Mouse (Mus musculus) spleen, postnatal 14 days (tissue): Measurements from ENCODE around the gene Plod2.

Source experiments
- DNase-seq, 2 experiments: peaks; one replicate each; pipeline ENCODE4 v3.0.0; 2021 to 2022; ENCODE audit warnings: low spot score in 2 of 2

Gene Plod2

GRCm38 (mm10) chr9:92541977-92542561 is at the start of gene Plod2:
Gene Plod2 (plus strand): TSS chr9:92542223.
- peak in 1 of 2 experiments; percentile 7 for DNase-seq

DNA sequence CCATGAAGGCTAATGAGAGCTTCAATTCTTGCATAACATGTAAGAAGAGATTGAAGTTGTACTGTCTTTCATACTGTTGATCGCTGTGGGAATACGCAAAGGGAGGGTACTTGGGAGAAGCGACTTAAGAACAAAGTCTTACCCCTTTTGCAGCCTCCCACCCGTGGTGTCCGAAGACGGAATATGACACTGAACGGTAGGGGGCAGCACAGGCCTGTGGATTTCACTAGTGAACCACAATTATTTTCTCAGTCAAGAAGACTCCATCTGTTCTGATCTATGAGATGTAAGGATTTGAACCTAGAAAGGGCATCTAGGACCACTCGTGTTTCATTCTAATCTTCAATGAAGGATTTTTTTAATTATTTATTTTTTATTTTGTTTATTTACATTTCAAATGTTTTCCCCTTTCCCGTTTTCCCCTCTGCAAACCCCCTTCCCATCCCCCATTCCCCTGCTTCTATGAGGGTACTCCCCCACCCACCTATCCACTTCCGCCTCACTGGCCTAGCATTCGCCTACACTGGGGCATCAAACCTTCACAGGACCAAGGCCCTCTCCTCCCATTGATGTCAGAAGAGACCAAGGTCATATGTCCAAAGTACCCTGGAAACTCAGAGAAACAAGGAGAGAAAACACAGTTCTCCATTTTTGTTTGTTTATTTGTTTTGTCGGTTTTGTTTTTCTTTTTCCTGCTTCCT is 42.2 kb upstream of the Plod2 start:
- peak; percentile 38 to 68 for DNase-seq

DNA sequence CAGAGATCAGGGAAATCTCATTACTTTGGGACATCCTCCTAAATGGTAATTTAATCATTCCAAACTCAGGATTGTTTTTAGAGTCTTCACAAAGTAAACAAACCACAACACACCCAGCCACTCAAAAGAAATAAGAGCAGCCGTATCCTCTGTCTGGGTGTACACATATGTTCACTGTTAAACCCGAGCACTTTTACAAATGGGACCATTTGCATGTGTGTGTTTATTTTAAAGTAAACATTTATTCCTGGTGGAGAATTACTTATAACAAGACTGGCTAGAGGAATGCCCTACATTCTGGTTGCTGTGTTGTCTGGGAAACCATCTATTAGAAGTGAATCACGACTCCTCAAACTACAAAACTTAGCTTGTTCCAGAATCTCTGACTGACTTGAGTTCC is 37.8 kb upstream of the Plod2 start:
- DNase-seq: no peak

DNA sequence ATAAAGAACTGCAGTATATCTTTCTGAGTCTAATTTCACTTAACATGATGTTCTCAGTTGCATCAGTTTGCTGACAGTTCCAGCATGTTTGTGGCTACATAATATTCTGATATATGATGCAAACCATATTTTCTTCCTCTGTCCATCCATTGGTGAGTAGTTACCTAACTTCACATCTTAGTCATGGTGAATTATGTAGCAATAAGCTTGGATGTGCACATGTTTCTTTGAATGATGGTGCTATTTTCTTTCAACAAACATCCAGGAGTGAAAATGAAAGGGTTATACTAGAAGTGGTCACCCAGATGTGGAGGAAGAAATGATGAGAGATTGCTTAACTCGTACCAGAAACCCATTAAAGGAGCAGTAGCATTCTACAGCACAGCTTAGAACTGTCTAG is 37.1 kb upstream of the Plod2 start:
- DNase-seq: no peak

DNA sequence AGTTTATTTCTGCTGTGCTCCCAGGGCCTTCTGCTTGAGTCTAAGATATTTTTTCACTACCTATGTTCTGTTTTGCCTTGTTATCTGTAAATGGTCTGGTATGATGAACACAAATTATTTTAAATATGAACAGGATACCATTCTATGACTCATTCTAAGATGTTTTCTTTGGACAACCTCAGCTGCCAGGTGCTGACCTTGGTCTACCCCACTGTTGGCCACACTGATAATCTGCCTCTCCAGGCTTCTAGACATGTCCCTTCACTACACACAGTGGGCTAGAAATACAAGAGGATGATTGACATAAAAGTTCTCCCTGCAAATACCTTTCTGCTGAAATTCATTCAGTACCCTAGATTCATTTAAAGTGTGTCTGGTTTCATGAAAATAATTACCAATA is 30.3 kb upstream of the Plod2 start:
- DNase-seq: no peak

- no peak for DNase-seq
These were observed 25.0 kb upstream of the Plod2 start for GRCm38 (mm10) chr9:92517036-92517435.

- no peak for DNase-seq
These were observed 21.3 kb upstream of the Plod2 start for GRCm38 (mm10) chr9:92520751-92521150.

GRCm38 (mm10) chr9:92524506-92524905 is 17.5 kb upstream of the Plod2 start:
- no peak for DNase-seq

DNA sequence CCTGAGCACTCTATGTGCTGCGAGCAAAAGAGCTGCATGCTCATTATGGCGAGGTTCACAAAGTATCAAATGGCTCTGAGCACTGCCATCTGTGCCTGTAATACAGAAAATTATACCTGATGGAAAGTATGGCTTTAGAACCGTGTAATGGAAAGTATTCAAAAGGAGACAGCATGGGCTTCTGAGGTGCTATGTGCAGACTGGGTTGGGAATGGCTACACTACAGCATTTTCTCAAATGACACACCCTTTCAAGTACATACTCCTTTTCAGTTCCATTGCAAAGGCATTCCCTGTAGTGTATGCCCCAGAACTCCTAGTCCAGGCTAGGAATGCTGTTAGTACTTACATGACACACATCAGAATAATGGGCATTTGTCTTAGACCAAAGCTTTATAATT is 12.0 kb upstream of the Plod2 start:
- DNase-seq: no peak

GRCm38 (mm10) chr9:92537735-92538134 is 4.3 kb upstream of the Plod2 start:
- no peak for DNase-seq

DNA sequence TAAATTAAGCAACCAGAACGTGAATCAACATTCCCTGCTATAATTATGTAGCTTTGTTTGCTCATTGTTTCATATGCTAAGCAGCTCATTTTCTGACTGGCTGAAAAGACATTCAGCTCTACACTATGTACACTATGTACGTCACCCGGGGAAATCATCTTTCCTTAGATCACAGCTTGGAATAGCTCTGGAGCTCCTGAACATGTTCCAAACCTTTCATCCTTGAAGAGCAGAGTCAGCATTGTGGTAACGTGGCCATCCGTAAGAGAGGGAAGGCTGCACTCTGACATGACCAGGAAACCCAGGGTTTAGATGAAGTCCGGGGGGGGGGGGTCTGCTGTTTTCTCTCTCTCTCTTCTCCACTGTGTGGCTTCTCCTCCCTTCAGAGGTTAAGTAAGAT is 3.8 kb upstream of the Plod2 start:
- no peak for DNase-seq

DNA sequence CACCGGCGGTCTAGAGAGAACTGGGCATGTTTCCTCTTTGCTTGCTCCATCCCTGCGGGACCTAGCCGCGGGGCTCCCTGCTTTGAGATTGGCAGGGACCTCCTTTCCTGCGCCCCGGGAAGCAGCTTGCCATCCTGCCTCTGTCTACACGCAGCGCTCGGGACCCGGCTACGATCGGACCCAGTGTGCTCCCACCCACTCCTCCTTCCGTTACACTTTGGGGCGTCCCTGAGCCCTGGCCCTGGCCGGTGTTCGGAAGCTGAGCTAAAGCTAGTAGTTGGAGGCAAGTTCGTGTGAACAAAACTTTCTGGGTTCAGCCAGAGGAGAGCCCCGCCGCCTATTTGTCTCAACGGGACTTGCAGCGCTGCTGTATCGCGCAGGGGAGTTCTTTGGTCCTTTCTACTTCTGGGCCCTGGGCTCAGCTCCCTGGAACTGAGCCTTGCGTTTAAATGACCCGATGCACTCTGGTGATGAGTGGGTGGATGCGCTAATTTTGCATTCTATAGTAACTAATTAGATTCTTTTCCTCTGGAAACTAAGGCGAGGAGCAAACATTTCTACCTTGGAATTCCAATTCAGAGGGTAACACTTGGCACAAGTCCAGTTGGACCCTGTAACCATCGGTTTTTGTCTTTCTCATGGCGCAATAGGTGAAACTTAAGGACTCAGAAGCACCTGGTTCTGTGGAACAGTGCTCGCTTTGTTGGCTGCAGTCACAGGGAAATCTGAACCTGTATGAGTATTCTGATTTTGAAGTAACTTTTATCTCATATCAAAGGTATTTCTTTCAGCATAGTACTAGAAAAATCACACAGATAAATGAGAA is 781 bp downstream of the Plod2 start:
- DNase-seq: peak in 1 of 2 experiments; percentile 2

DNA sequence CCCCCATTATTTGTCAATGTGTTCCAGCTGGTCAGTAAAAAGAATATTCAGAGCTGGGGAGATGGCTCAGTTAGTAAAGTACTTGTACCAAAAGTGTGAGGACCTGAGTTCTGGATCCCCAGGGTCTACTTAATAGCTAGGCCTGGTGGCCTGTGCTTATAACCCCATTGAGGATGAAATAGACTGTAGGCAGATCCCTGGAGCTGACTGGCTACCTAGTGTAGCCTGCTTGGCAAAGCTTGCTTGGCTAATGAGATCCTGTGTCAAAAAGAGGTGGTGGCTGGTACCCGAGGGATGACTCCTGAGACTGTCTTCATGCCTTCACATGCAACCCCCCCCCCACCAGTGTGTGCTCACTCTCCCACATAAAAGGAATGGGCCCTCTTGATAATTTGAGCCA is 2.1 kb downstream of the Plod2 start:
- no peak for DNase-seq

DNA sequence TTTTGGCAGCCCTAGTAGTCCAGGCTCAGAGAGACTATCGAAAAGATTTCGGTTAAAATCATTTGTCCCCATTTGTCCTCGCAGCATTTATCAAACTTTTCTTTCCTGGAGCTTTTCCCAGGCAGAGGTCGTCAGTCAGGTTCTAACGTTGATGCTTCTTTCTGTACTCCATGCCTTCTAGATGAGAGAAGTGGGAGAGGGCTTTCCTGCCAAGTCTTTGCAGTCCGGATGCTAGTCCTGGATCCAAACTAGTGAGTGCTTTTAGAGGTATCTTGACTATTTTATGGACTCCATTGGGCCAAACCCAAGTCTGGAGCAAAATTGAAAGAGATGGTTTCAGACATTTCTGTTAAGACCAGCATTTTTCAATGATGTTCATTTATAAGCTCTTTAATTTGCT is 3.0 kb downstream of the Plod2 start:
- no peak for DNase-seq

DNA sequence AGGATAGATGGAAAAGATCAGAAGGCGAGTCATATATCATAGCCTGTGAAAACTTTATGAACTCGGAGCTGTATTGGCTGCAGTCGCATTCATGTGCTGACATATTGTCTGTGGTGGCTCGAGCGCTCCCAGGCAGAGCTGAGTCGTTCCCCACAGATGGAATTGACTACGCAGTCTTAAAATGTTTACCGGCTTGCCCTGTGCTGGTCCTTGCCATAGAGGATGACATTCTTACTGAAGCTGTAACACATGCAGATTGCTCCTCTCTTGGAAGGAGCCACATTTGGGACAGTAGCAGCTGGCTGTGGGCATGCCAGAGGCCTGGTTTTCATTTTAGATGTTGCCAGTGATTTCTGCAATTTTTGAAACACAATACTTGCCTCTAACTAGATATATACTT is 4.4 kb downstream of the Plod2 start:
- DNase-seq: no peak

GRCm38 (mm10) chr9:92547106-92547505 is 5.1 kb downstream of the Plod2 start:
- DNase-seq: no peak

DNA sequence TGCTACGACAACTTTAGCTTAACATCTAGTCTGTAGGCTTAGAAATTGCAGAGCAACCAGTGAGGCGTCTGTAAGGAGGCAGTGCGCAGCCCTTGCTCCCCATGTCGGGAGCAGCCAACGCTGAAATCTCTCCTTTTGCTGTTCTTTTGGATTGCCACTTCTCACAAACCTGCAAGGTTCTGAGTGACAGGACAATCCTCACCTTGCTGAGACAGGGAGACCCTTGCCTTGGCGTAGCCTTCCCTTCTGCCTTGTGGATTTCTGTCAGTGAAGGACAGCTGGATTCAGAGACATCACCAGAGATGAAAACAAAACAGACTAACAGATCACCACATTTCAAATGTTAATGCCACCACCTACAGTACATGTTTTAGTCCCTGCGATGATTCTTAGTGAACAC is 5.8 kb downstream of the Plod2 start:
- DNase-seq: no peak

- DNase-seq: no peak
These were observed 6.6 kb downstream of the Plod2 start for GRCm38 (mm10) chr9:92548603-92549002.

DNA sequence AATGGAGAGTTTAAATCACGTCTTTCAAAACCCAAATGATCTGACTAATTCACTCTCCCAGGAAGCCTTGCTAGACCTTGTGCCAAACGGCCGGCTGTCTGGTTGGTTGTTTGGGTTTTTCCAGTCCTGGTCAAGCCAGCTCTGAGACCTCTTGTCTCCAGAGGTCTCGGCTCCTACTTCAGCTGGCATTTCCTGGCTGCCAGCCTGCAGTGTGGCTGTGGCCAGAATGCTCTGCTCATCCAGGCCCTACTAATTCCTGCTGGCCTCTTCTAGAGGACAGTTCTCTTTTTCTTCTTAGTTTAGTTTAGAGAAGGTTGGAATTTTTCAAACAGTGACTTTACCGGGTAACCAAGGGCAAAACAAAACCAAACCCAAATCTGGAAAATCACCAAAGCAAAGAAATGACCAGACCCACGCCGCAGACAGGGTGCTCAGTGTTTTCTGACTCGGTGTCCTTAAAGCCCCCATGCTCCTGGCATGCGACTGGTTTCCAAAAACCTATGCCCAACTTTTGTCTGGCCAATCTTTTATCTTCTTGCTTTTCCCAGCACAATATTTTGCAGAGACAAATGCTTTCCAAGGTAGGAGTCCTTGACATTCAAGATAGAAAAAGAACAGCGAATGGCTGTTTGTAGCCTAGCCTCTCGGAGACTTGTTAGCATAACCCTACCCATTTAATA is 7.9 kb downstream of the Plod2 start:
- DNase-seq: no peak

DNA sequence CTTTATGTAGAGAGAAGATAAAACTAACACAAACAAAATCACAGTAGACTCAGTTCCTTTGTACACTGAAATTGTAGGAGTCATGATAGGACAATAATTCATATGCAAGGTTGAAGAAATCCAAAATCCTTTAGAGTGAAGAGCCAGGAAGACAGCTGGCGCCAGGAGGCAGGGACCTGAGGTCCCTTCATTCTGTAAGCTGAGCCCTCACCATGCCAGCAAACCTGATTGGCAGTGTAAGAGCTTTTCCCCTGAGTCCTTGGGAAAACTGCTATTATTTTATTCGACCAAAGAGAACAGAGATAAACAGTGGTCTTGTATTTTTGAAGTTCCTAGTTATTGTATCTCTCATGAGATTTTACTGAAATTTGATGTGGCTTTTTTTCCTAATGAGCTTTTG is 9.0 kb downstream of the Plod2 start:
- DNase-seq: no peak

DNA sequence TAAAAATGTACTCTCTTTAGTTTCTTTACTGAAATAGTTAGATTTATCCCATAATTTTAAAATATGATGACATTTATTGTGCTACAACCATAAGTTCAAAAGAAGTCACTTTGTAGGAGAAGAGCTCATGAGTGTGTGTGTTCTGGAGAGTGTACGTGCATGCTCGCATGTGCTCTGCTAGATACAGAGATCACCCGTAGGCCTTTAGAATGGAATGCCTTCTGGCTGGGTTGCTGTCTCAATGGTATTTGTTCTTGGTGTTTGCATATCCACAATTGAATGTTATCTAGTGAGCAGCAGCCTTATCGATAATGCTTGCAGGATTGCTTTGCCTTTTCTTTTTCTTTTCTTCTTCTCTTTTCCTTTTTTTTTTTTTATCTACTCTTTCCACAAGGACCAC is 9.6 kb downstream of the Plod2 start:
- no peak for DNase-seq

DNA sequence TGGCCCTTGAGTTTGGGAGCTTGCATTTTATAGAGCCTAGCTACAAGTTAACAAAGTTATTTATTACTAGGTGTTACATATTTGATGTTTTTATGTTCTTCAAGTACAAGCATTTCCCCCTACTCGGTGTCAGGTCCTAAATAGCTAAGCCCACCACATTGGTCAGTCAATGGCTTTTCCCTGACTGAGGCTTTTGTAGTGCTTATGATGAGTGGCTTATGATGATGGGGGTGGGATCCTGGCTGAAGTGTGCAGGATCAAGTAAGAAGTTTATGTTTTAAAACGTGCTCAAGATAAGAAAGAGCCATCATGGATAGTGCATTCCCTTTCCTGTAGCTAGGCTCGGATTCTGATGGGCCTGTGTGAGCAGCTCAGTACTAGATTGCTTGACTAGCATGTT is 10.7 kb downstream of the Plod2 start:
- no peak for DNase-seq
